Mouse (Mus musculus): ENCODE measurements around the gene Ptgis. TPM values are rescaled to one million over a fixed set of nuclear protein-coding genes. Genes with fewer than 3 reads are reported as not detected.

The Ptgis gene
- total RNA-seq, 1 experiment from 2014 or later, result not detected

GRCm38 (mm10) chr2:167201463-167202291, 38.7 kb downstream of the Ptgis start:
- no peak for ATAC-seq (replicated peaks; ENCODE audit: low read depth, poor library complexity, severe bottlenecking)

- ATAC-seq (replicated peaks; ENCODE audit: low read depth, poor library complexity, severe bottlenecking), result no peak
These were observed 41.6 kb downstream of the Ptgis start for GRCm38 (mm10) chr2:167198660-167199427.

GRCm38 (mm10) chr2:167193361-167193760, 47.0 kb downstream of the Ptgis start:
- no peak for ATAC-seq (replicated peaks; ENCODE audit: low read depth, poor library complexity, severe bottlenecking)

GRCm38 (mm10) chr2:167190076-167190399, 50.4 kb downstream of the Ptgis start, which contains the start of gene Kcnb1:
Kcnb1 (minus strand) TSS chr2:167190155.
- no peak; the same call in 1 of the 2 replicates for ATAC-seq (replicated peaks; ENCODE audit: low read depth, poor library complexity, severe bottlenecking)

GRCm38 (mm10) chr2:167189291-167190075, 50.9 kb downstream of the Ptgis start:
- 0 out of 2 replicates have a peak, but pooled peaks have one; percentile 19 for ATAC-seq (replicated peaks; ENCODE audit: low read depth, poor library complexity, severe bottlenecking)

- peak; percentile 82 for ATAC-seq (replicated peaks; ENCODE audit: low read depth, poor library complexity, severe bottlenecking)
These were observed 51.8 kb downstream of the Ptgis start for GRCm38 (mm10) chr2:167188315-167189207.

GRCm38 (mm10) chr2:167187119-167187518, 53.3 kb downstream of the Ptgis start:
- ATAC-seq (replicated peaks; ENCODE audit: low read depth, poor library complexity, severe bottlenecking), result no peak

GRCm38 (mm10) chr2:167186544-167186943, 53.9 kb downstream of the Ptgis start:
- no peak for ATAC-seq (replicated peaks; ENCODE audit: low read depth, poor library complexity, severe bottlenecking)

GRCm38 (mm10) chr2:167186003-167186402, 54.4 kb downstream of the Ptgis start:
- no peak for ATAC-seq (replicated peaks; ENCODE audit: low read depth, poor library complexity, severe bottlenecking)

GRCm38 (mm10) chr2:167185432-167185831, 55.0 kb downstream of the Ptgis start:
- ATAC-seq (replicated peaks; ENCODE audit: low read depth, poor library complexity, severe bottlenecking), result no peak

- no peak for ATAC-seq (replicated peaks; ENCODE audit: low read depth, poor library complexity, severe bottlenecking)
These were observed 58.6 kb downstream of the Ptgis start for GRCm38 (mm10) chr2:167181662-167182389.

GRCm38 (mm10) chr2:167181096-167181495, 59.3 kb downstream of the Ptgis start:
- ATAC-seq (replicated peaks; ENCODE audit: low read depth, poor library complexity, severe bottlenecking), result no peak

- no peak for ATAC-seq (replicated peaks; ENCODE audit: low read depth, poor library complexity, severe bottlenecking)
These were observed 61.1 kb downstream of the Ptgis start for GRCm38 (mm10) chr2:167179301-167179700.

- no peak for ATAC-seq (replicated peaks; ENCODE audit: low read depth, poor library complexity, severe bottlenecking)
These were observed 63.2 kb downstream of the Ptgis start for GRCm38 (mm10) chr2:167177231-167177641.

- no peak for ATAC-seq (replicated peaks; ENCODE audit: low read depth, poor library complexity, severe bottlenecking)
These were observed 65.1 kb downstream of the Ptgis start for GRCm38 (mm10) chr2:167175284-167175683.

GRCm38 (mm10) chr2:167173051-167173875, 67.1 kb downstream of the Ptgis start:
- ATAC-seq (replicated peaks; ENCODE audit: low read depth, poor library complexity, severe bottlenecking), result no peak

- peak; percentile 89 for ATAC-seq (replicated peaks; ENCODE audit: low read depth, poor library complexity, severe bottlenecking)
These were observed 72.7 kb downstream of the Ptgis start for GRCm38 (mm10) chr2:167167515-167168212.

Measured in common myeloid progenitor, adult 5-6 weeks (primary cell).